Mouse (Mus musculus): ENCODE results near the gene Olfr1228. TPM values are rescaled to one million over a fixed set of nuclear protein-coding genes. Genes with fewer than 3 reads are reported as not detected.

Gene Olfr1228
- total RNA-seq (2021): not detected

DNA sequence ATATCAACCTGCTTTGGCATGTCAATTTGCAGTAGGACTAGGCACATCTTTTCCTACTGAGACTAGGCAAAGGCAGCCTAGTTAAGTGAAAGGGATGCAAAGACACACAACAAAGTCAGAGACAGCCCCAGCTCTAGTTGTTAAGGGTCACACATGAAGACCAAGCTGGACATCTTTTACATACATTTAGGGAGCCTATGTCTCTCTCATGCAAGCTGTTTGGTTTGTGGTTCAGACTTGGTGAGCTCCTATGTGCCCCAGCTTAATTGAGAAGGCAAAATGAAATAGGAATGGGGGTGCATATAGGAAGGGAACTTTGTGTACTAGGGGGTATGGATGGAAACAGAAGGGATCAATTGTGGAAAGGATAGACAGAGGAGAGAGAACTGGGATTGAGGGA, at the start of gene Olfr1228:
Gene Olfr1228, minus strand, starts transcription at position 101 of the 400 bp plus-strand sequence.
- DNase-seq (ENCODE audit: low spot score in 2 of 2): no peak
- intact Hi-C loops (cut with DNase I): no loop called here

DNA sequence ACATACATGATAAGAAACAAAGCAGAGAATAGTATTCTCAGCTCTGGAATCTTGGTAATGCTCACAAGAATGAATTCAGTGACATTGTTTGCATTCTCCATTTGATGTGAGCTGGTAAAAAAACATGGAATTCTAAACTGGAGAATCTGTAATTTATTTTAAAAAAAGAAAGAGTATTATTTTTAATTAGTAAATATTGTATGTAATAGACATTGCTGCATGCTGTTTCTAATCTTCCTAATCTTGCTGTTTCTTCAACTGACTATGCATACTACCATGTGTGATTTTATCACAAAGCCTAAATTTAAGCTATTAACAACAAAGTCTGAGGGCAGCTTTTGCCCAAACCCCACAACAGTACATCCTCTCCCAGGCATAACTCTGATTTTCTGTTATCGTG, 43.3 kb upstream of the Olfr1228 start, which contains the start of gene Olfr1230:
Gene Olfr1230, minus strand, starts transcription at position 101 of the 400 bp plus-strand sequence.
- intact Hi-C loops (cut with DNase I): no loop called here
- no peak for DNase-seq (ENCODE audit: low spot score in 2 of 2)

DNA sequence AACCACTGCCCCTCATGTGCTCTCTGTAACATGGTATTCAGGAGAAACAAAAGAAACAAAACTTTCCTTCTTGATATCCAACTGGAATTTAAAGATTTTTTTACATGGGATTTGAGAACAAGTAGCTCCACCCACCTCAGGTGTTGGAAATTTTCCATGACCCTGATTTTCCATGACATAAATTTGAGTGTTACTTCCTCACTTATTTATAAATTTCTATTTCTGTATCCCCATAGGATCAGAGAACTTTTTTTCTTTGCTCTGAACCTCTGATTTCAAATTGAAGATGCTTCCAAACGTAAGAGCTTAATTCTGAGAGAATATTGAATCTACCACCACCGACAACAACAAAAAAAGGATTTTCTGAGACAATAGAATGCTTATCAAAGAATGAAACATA, 34.1 kb upstream of the Olfr1228 start, which contains the start of gene Olfr1229:
Gene Olfr1229, minus strand, starts transcription at position 101 of the 400 bp plus-strand sequence.
- DNase-seq (ENCODE audit: low spot score in 2 of 2): no peak
- intact Hi-C loops (cut with DNase I): no loop called here

DNA sequence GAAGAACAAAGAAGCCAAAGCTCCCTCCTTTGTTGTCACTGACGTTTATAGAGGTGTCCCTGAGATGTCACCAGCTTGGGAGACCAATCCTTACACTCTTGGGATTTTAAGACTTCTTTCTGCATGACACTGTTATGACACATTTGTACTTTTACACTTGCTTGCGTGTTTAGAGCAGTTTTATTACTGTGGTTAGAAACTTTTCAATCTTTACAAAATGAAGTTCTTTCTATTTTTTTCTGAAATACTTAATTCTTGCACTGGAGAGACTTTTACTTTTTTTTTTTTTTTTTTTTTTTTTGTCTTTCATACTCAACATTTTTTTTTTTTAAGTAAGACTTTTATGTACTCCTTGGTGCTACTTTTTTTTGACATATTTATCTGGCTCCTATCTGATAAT, 53.9 kb downstream of the Olfr1228 start, which contains the start of gene Olfr1226:
Gene Olfr1226, minus strand, starts transcription at position 101 of the 400 bp plus-strand sequence.
- DNase-seq (ENCODE audit: low spot score in 2 of 2): no peak
- intact Hi-C loops (cut with DNase I): no loop called here

Other genes starting within 250 kb of the Olfr1228 start
- not detected for gene Olfr1215, start 247.1 kb downstream of the Olfr1228 start, total RNA-seq (2021)
- not detected for gene Olfr1216, start 235.7 kb downstream of the Olfr1228 start, total RNA-seq (2021)
- gene Olfr1217, start 222.0 kb downstream of the Olfr1228 start, total RNA-seq (2021): not detected
- gene Olfr1218, start 192.9 kb downstream of the Olfr1228 start, total RNA-seq (2021): not detected
- not detected for gene Olfr1219, start 170.5 kb downstream of the Olfr1228 start, total RNA-seq (2021)
- not detected for gene Olfr1220, start 147.2 kb downstream of the Olfr1228 start, total RNA-seq (2021)
- not detected for gene Olfr1221, start 136.8 kb downstream of the Olfr1228 start, total RNA-seq (2021)
- not detected for gene Olfr1222, start 121.0 kb downstream of the Olfr1228 start, total RNA-seq (2021)
- not detected for gene Olfr1223, start 102.5 kb downstream of the Olfr1228 start, total RNA-seq (2021)
- not detected for gene Olfr1224-ps1, start 90.0 kb downstream of the Olfr1228 start, total RNA-seq (2021)
- gene Olfr1225, start 79.4 kb downstream of the Olfr1228 start, total RNA-seq (2021): not detected
- gene Olfr1226, start 54.0 kb downstream of the Olfr1228 start, total RNA-seq (2021): not detected
- gene Olfr1229, start 34.0 kb upstream of the Olfr1228 start, total RNA-seq (2021): not detected
- not detected for gene Olfr1230, start 43.2 kb upstream of the Olfr1228 start, total RNA-seq (2021)
- not detected for gene Olfr1231, start 53.0 kb upstream of the Olfr1228 start, total RNA-seq (2021)
- gene Olfr1232, start 75.6 kb upstream of the Olfr1228 start, total RNA-seq (2021): not detected
- not detected for gene Olfr1233, start 88.3 kb upstream of the Olfr1228 start, total RNA-seq (2021)
- not detected for gene Olfr1234, start 110.8 kb upstream of the Olfr1228 start, total RNA-seq (2021)
- not detected for gene Olfr1238, start 155.6 kb upstream of the Olfr1228 start, total RNA-seq (2021)
- gene Olfr1239, start 166.3 kb upstream of the Olfr1228 start, total RNA-seq (2021): not detected
- gene Olfr1240, start 188.9 kb upstream of the Olfr1228 start, total RNA-seq (2021): not detected
- gene Olfr1241, start 233.1 kb upstream of the Olfr1228 start, total RNA-seq (2021): not detected
- gene Olfr1242, start 244.3 kb upstream of the Olfr1228 start, total RNA-seq (2021): not detected

Measured in left cerebral cortex, postnatal 25 days (tissue).